Mouse (Mus musculus): Measurements from ENCODE around the gene Ap4b1.
"Not testable (repeated sequence)": the region's sequence is repeated elsewhere in the genome, so short reads cannot be mapped to it uniquely, and the experiment has no call there.

Ap4b1 gene

GRCm38 (mm10) chr3:103801631-103802531 lies 7.4 kb upstream of the Ap4b1 start:
- peak; percentile 79 for DNase-seq

DNA sequence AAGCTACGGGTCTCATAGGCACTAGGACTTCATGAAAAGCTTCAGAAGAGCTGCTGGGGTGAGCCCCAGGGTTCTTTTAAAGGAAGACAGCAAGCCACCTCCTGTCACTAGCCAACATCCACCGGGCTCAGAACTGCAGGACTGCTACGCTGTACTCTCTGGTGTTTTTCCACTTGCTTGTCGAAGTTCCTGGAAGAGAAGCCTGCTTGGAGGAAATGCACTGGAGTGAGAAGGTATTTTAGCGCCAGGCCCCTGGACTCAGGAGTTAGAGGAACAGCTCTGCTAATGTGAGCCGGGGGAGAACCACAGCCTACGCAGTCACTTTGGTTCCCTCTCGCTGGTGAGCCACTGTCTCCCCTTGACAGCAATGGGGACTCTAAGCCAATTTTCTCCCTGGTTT lies 6.5 kb upstream of the Ap4b1 start:
- peak; percentile 44 for DNase-seq

DNA sequence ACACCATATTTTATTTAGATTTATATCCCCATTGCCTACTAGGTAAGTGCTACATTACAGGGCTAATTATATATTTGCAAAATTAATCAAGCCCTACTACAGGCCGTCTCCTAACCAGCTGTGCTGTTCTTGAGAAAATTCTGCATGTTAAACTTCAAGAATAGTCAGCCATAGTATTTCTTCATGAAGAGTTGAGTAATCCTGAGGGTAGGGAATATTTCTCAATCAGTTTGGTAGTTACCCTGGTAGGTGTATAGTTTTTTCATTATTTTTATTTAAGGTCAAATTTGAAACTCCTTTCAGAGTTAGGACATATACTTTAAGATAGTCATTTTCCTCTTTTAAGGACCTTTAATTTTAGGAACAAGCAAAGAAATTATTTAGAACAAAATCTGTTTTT lies 3.6 kb upstream of the Ap4b1 start:
- DNase-seq: no peak

DNA sequence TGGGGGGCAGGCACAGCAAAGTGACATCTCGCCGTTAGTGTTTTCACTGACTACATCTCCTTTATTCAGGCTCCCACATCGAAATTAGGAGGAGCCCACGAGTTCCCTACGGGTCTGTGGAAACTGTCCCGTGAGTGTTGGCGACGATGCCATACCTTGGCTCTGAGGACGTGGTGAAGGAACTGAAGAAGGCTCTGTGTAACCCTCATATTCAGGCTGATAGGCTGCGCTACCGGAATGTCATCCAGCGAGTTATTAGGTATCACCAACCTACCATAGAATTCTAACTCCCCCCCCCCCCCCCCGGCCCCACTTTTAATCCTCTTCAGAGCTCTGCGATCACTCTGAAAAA lies 455 bp downstream of the Ap4b1 start:
- DNase-seq: no peak

DNA sequence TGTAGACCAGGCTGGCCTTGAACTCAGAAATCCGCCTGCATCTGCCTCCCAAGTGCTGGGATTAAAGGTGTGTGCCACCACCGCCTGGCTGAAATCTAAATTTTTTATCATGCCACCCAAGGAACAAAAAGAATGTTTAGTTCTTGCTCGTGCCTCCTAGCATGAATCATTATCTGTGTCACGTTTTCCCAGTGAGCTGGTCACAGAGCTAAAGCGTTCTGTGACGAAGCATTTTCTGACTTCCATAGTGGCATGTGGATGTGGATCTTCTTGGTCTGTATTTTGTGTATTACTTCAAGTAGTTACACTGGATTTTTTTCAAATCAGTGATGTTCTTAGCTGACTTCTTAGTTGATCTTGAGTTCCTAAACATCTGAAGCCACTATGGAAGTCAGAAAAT lies 1.6 kb downstream of the Ap4b1 start:
- no peak for DNase-seq

- DNase-seq: no peak
Measured at GRCm38 (mm10) chr3:103827548-103827947, 18.2 kb downstream of the Ap4b1 start.

- DNase-seq: no peak
Measured at GRCm38 (mm10) chr3:103829036-103829435, 19.7 kb downstream of the Ap4b1 start.

DNA sequence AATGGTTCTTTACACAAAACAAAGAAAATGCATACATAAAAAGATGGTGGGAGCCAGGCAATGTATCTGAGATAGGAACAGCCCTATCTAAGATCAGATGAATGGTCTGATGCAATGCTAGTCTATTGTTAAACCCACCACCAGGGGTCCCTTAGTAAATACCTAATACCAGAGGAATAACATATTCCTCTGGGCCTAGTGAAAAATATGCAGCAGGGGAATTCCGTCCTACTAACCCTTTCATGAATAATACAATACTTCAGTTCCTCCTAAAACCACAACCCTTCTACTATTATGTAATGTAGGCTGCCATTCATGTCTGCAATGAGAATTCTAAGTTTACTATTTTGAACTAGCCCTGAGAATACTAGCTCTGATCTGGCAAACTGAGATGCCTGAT lies 21.4 kb downstream of the Ap4b1 start:
- DNase-seq: not testable (repeated sequence)

DNA sequence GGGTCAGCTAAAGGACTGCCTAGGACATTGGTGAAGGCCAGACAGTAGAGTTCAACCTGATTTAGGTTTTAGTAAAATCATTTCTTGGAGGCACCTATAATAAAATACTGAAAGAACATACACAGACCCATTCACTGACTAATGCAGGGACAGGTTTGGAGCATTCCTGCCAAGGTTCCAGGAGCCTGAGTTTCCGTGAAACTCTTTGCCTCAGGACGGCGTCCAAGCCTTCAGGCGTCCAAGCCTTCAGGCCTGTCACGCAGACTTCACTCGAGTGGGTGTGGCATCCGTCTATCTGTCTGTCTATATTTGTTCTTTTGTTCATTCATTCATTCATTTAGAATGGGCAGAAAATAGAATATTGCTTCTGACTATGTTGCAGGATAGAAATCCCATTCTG lies 21.8 kb downstream of the Ap4b1 start:
- DNase-seq: no peak

GRCm38 (mm10) chr3:103832426-103832825 lies 23.1 kb downstream of the Ap4b1 start, which contains the start of gene Bcl2l15:
Gene Bcl2l15 (plus strand): TSS chr3:103832601.
- no peak for DNase-seq

GRCm38 (mm10) chr3:103834001-103834400 lies 24.7 kb downstream of the Ap4b1 start:
- no peak for DNase-seq

DNA sequence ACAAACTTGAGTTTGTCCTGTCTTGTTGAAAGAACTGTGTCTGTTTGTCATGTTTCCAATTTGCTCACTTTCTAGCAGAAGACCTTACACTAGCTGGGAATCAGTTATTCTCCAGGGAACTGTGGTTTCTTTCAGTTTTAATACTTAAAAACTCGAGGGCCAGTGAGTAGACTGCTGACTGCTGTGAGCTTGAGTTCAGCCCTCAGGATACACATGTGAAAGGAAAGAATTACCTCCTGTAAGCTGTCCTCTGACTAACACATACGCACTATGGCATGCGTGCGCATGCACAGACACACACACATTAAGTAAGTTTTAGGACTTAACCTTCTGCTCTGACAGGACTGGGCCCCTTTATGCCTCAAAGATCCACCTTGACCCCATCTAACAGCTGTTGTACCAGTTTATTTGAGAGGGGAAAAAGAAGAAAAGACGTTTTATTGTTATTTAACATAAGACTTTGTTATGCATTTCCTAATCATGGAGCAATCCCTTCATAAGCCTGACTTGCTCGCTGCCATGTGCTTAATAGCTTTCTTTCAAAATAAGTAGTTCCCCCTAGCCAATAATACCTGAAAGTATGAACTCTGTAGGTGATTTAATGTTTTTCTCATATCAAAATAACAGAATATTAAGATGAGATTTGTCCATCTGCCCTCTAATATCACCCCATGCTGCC lies 26.1 kb downstream of the Ap4b1 start:
- DNase-seq: no peak

DNA sequence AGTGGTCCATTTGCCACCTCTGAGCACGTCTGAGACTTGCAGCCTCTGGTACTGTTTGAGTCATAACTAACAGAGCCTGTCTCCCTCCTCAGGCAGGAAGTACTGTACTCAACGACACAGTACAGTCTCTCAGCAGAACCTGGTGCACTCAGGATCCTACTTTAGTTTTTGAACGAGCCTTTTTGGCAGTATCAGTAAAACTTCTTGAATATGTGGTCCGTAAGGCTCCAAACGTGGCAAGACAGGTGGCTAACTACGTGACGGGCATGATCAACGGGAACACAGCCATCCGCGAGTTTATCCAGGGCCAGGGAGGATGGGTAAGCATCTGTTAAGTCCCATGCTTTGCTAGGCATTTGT lies 26.6 kb downstream of the Ap4b1 start:
- DNase-seq: no peak

- no peak for DNase-seq
Measured at GRCm38 (mm10) chr3:103836453-103836852, 27.1 kb downstream of the Ap4b1 start.

DNA sequence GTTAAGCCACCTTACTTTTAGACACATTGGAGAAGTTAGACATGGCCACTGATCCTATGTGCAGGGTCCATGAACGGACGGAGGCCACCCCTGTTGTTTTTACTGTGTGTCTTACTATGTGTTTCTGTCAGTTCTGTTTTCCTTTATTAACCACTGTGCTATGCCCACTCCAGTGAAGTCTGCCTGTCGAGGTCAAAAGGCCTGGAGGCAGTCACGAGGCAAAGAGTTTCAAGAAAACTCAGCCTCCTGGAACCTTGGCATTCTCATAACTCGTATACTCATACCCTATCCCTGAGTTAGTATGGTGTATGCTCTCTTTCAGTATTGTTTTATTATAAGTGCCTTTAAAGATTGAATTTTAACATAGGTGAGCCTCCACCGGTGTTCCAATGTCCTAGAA lies 30.4 kb downstream of the Ap4b1 start:
- no peak for DNase-seq

DNA sequence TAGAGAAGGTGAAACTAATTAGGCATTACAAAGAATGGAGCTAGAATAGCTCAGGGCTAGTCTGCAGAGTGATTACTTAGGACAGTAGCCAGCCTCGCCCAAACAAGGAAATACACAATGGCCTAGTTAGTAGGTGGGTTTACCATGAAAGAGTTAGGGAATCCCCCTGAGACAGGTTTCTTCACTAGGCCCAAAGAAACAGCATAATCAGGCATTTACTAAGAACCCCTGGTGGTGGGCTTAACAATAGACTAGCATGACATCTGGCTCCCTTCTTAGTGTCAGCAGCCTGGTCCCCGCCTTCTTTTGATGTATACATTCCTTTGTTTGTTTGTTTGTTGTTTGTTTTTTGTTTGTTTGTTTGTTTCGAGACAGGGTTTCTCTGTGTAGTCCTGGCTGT lies 30.9 kb downstream of the Ap4b1 start:
- not testable (repeated sequence) for DNase-seq

GRCm38 (mm10) chr3:103840946-103841345 lies 31.6 kb downstream of the Ap4b1 start:
- not testable (repeated sequence) for DNase-seq

DNA sequence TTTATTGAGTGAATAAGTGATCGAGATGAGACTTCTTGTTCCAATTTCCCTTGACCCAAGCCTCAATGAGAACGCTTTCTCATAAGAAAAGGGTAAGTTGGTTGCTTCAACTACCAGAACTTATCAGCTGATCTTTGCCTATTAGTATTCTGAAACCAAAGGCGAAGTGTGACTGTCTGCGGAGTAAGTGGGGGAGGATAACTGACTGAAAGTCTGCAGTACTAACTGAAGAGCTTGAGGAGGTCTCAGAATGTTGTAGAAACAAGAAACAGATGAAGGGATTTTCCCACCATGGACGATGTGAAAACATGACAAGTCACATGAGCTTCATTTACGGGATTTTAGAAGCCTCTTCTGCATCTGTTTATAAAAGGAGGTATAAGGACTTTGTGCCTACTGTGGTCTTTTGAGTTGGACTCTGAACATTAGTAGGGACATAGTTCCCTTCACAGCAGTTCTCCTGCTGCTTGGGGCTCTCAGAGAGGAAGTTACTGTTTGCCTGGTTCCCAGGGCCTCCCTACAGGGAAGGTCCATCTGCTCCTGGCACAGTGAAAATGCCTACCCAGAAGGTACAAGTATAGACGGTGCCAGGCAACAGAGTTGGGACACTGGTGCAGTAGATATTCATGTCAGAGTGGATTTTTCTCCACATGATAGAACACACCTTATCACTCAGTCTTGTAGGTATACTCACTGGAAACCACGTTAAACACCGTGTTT lies 41.5 kb downstream of the Ap4b1 start:
- DNase-seq: peak; percentile 13

DNA sequence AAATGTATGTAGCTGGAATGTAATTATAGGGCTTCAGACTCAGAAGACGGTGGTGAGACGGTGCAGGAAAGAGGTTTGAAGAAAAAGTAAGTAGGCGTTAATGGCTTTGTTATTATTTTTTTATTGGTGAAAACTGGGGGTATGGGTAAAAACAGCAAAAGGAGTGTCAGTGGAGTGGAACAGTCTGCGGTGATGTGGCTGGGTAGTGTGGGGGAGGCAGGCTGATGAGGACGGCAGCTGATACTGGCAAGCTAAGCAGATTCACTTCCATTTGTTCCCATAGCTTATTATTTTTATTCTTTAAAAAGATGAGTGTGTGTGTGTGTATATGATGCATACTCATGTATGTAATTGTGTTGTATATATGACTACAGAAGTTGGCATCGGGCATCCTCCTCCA lies 42.2 kb downstream of the Ap4b1 start:
- no peak for DNase-seq

DNA sequence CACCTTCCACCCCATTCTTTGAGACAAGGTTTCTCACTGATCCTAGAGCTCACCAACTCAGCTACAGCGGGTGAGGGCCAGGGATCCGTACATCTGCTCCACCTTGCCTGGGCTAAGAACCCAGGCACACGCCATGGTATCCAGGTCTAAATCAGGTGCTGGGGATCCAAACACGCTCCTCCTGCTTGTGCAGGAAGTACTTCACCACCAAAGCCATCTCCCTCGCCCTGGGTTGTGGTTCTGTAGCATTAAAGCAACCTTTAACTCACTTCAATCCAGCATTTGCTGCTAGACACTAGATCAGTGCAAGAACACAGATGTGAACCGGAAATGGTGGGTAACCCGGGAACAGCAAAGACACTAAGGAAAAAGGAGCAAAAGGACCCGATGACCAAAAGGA lies 42.6 kb downstream of the Ap4b1 start:
- DNase-seq: no peak

GRCm38 (mm10) chr3:103852565-103853299 lies 43.4 kb downstream of the Ap4b1 start:
- peak; percentile 74 for DNase-seq

DNA sequence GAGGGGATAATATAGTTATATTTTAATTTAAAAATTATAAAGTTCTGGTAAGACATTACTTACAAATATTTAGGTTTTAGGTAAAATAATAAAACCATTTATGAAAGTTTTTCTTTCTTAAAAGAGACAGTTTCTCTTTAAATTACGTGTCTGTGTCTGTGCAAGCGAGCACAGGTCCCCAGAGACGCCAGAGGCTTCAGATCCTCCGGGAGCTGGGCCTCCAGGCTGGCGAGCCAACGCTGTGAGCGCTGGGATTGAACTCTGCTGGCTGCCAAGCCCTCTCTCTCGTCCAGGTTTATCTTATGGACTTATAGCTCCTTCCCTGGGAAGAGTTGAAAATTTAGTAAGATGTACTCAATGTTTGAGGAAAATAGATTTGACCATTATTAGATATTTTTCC lies 44.5 kb downstream of the Ap4b1 start:
- DNase-seq: no peak

Data from kidney, postnatal 10 days (tissue).